Mouse (Mus musculus) embryonic facial prominence, embryonic 15.5 days (tissue): ENCODE results near the gene Ghrhr. TPM values are rescaled to one million over a fixed set of nuclear protein-coding genes. Genes with fewer than 3 reads are reported as not detected.

ENCODE experiments used
- ATAC-seq: fragments of 200-750 bp; cut with Nextera tagmentation; 2 replicates; pipeline ENCODE4 v1.8.0; 2017; ENCODE audit warnings: low read depth, moderate TSS enrichment; ENCODE audit not compliant: insufficient number of reproducible peaks, low FRiP score, low TSS enrichment
- H3K27ac ChIP-seq: fragments of 300-500 bp; sonication (generic); replicated peaks from 2 replicates; pipeline ENCODE4 v1.5.1; 2015; ENCODE audit warnings: mild to moderate bottlenecking, inconsistent platforms
- H3K27me3 ChIP-seq: fragments of 300-500 bp; sonication (generic); 2 replicates; pipeline ENCODE4 v1.6.1; 2015; ENCODE audit warnings: inconsistent platforms
- H3K36me3 ChIP-seq: fragments of 300-500 bp; sonication (generic); 2 replicates; pipeline ENCODE4 v1.6.1; 2015; ENCODE audit warnings: mild to moderate bottlenecking, inconsistent platforms
- H3K4me1 ChIP-seq: fragments of 300-500 bp; sonication (generic); 2 replicates; pipeline ENCODE4 v1.6.1; 2015; ENCODE audit warnings: inconsistent platforms
- H3K4me2 ChIP-seq: fragments of 300-500 bp; sonication (generic); replicated peaks from 2 replicates; pipeline ENCODE4 v1.6.1; 2015; ENCODE audit warnings: mild to moderate bottlenecking, inconsistent platforms
- H3K4me3 ChIP-seq: fragments of 300-500 bp; sonication (generic); replicated peaks from 2 replicates; pipeline ENCODE4 v1.5.1; 2015; ENCODE audit warnings: mild to moderate bottlenecking, inconsistent platforms
- H3K9ac ChIP-seq: fragments of 300-500 bp; sonication (generic); 2 replicates; pipeline ENCODE4 v1.6.1; 2015; ENCODE audit warnings: inconsistent platforms
- H3K9me3 ChIP-seq: fragments of 300-500 bp; sonication (generic); replicated peaks from 2 replicates; pipeline ENCODE4 v1.6.1; 2016; ENCODE audit warnings: inconsistent platforms
- WGBS: fragments of 180-500 bp; shearing (Covaris S2); methylation state at CpG from one replicate; pipeline ENCODE4 v1.1.7; 2015; 5-methylcytosine and 5-hydroxymethylcytosine counted together
- polyA plus RNA-seq: library from polyadenylated mRNA; unstranded; fragments of >200 nt; fragmentation: Nextera tagmentation; extraction: Ambion mirVana; gene quantifications from 2 replicates; pipeline ENCODE4 v1.2.1, GENCODE M21; 2015

The Ghrhr gene
- polyA plus RNA-seq, 1 experiment from 2014 or later, result not detected

GRCm38 (mm10) chr6:55377461-55377860 is 1.4 kb downstream of the Ghrhr start:
- Histone ChIP-seq H3K4me1 (peaks cover 4% of the 10 kb centered on the region; the same call in 1 of the 2 replicates), H3K9ac (no peak overlapping the region), H3K27ac (no peak overlapping the region), H3K9me3 (no peaks in the 10 kb centered on the region), H3K36me3 (no peaks in the 10 kb centered on the region), H3K4me3 (no peak overlapping the region), H3K27me3 (no peaks in the 10 kb centered on the region), H3K4me2 (no peak overlapping the region)
- 87% methylated on average over 4 of the region's 4 CpGs for WGBS
- no peak for ATAC-seq

DNA sequence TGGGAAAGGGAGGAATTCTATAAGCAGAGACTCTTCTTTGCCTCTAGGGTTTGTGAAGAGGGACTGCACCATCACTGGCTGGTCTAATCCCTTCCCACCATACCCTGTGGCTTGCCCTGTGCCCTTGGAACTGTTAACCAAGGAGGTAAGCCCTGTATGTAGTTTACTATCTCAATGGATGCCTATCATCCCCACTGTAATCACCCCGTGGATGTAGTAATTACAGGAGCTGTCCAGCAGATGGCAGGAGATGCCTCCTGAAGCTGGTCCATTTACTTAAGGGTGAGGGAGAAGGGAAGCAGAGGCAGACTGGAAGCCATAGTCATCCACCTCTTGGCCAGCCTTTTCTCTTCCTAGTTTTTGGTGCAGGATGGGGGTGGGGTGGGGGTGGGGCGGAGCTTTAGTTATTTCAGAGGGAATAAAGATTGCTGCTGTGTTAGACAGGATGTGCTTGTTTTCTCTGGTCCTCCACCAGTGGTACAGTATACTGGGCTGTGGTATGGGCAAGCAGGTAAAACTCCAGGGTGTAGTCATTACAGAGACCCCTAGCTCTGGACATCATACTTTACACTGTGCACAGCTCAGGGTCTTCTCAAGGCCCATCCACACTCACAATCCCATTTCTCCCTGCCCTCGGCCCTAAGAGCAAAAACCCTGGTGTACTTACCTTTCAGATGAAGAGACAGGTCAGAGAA is 3.7 kb downstream of the Ghrhr start:
- no peaks in the 10 kb centered on the region for H3K27me3 ChIP-seq
- H3K4me1 ChIP-seq, result peaks cover 4% of the 10 kb centered on the region; the same call in 1 of the 2 replicates
- H3K9ac ChIP-seq, result no peak overlapping the region
- ATAC-seq, result no peak
- H3K4me2 ChIP-seq, result no peak overlapping the region
- H3K36me3 ChIP-seq, result no peaks in the 10 kb centered on the region
- no peak overlapping the region for H3K4me3 ChIP-seq
- WGBS, result 38% methylated on average over 3 of the region's 3 CpGs
- no peaks in the 10 kb centered on the region for H3K9me3 ChIP-seq
- no peak overlapping the region for H3K27ac ChIP-seq

GRCm38 (mm10) chr6:55381966-55382365 is 5.9 kb downstream of the Ghrhr start:
- no peaks in the 10 kb centered on the region for H3K27me3 ChIP-seq
- no peaks in the 10 kb centered on the region for H3K36me3 ChIP-seq
- WGBS, result 78% methylated on average over 4 of the region's 4 CpGs
- H3K4me1 ChIP-seq, result no peaks in the 10 kb centered on the region
- no peaks in the 10 kb centered on the region for H3K9me3 ChIP-seq
- no peak overlapping the region for H3K27ac ChIP-seq
- no peak overlapping the region for H3K4me2 ChIP-seq
- H3K9ac ChIP-seq, result no peak overlapping the region
- no peak for ATAC-seq
- H3K4me3 ChIP-seq, result no peak overlapping the region

- 14% methylated on average over 1 of the region's 1 CpGs for WGBS
- H3K4me2 ChIP-seq, result no peak overlapping the region
- no peak overlapping the region for H3K9ac ChIP-seq
- no peak overlapping the region for H3K27ac ChIP-seq
- H3K9me3 ChIP-seq, result no peaks in the 10 kb centered on the region
- no peaks in the 10 kb centered on the region for H3K4me1 ChIP-seq
- no peaks in the 10 kb centered on the region for H3K36me3 ChIP-seq
- no peak overlapping the region for H3K4me3 ChIP-seq
- no peak for ATAC-seq
- no peaks in the 10 kb centered on the region for H3K27me3 ChIP-seq
Measured at GRCm38 (mm10) chr6:55383897-55384296, 7.8 kb downstream of the Ghrhr start.

DNA sequence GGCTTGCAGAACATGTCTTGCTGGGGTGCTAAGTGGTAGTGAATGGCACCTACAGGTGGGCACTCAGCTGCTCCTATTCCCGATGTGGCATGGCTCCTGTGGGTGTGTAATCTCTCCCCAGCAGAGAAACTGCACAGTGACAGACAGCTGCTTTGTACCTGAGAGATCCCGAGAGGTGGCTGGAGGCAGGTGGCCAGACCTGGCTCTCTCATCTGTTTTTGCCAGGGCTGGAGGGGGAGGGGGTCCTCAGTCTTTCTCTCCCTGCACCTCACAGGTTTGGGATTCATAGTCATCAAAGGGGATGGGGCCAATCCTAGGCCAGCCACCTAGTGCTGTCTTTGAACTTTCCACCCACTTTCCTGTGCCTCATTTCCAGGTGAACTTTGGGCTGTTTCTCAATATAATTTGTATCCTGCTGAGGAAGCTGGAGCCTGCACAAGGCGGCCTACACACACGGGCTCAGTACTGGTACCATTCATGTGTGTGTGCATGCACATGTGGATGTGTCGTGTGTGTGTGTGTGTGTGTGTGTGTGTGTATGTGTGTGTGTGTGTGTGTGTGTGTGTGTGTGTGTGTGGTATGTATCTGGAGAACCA is 8.4 kb downstream of the Ghrhr start:
- Histone ChIP-seq H3K27ac (no peak overlapping the region), H3K27me3 (0 out of 2 replicates have a peak, but pooled peaks cover under 1% of the 10 kb centered on the region), H3K4me1 (no peaks in the 10 kb centered on the region), H3K4me2 (no peak overlapping the region), H3K4me3 (no peak overlapping the region), H3K9ac (no peak overlapping the region), H3K36me3 (no peaks in the 10 kb centered on the region), H3K9me3 (no peaks in the 10 kb centered on the region)
- WGBS, result 78% methylated on average over 5 of the region's 5 CpGs
- no peak for ATAC-seq

DNA sequence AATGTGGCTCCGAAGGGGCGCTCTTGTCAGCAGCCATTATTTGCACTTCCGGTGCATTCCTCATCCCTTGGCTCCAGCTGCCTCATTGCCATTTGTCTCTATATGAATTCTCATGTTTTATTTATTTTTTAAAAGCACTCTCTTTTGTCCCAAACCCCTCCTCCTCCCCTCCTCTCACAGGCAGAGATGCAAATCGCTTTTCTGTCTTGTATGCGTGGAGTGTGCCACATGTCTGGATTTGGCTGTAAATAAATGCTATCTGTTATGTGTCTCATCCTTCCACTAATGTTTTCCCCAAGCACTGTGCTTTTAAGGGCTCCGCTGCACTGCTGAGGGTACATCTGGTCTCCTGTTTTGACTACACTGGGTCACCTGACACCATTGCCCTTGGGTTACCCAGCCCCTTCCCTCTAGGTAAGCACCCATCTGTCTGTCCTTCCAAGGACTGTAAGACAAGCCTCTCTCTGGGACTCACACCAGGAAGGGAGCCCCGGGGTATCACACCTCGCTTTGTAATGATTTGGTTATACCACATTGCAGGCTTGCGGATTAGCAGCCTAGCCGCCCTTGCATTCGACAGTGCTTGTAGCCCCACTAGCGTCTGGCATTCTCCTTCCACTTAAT is 12.6 kb downstream of the Ghrhr start:
- Histone ChIP-seq H3K36me3 (no peaks in the 10 kb centered on the region), H3K27ac (no peak overlapping the region), H3K27me3 (0 out of 2 replicates have a peak, but pooled peaks cover 7% of the 10 kb centered on the region), H3K9me3 (no peaks in the 10 kb centered on the region), H3K4me3 (no peak overlapping the region), H3K4me2 (no peak overlapping the region), H3K9ac (no peak overlapping the region), H3K4me1 (peaks cover 7% of the 10 kb centered on the region; the same call in 1 of the 2 replicates)
- whole genome bisulfite sequencing, result 32% methylated on average over 12 of the region's 12 CpGs
- peak; percentile 48; the same call in 1 of the 2 replicates for ATAC-seq

DNA sequence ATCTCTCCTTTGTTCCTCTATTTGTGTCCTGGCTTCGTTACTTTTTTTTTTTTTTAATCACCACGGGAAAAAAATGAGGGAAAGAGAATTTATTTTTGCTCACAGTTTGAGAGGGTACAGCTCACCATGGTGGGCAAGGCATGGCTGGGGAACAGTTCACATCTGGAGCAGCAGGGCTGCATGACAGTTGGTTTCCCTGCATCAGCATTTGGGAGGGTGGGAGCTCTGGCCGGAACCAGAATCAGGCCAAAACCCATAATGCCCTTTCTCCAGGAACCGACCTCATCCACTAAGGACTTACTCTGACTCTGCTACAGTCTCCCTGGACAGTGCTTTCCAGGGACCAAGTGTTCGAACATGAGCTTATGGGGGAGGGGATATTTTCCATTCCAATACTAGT is 13.2 kb downstream of the Ghrhr start:
- no peak overlapping the region for H3K9ac ChIP-seq

GRCm38 (mm10) chr6:55391814-55392213 is 15.7 kb downstream of the Ghrhr start:
- Histone ChIP-seq H3K4me1 (peaks cover 26% of the 10 kb centered on the region), H3K27me3 (0 out of 2 replicates have a peak, but pooled peaks cover 7% of the 10 kb centered on the region), H3K9me3 (no peaks in the 10 kb centered on the region), H3K27ac (no peak overlapping the region), H3K9ac (no peak overlapping the region), H3K36me3 (no peaks in the 10 kb centered on the region), H3K4me3 (no peak overlapping the region), H3K4me2 (no peak overlapping the region)
- 62% methylated on average over 4 of the region's 4 CpGs for WGBS
- no peak for ATAC-seq

More for the DNA sequence above, 13.2 kb downstream of the Ghrhr start:
- Histone ChIP-seq H3K27me3 (0 out of 2 replicates have a peak, but pooled peaks cover 7% of the 10 kb centered on the region), H3K27ac (no peak overlapping the region), H3K4me1 (peaks cover 7% of the 10 kb centered on the region; the same call in 1 of the 2 replicates), H3K9me3 (no peaks in the 10 kb centered on the region), H3K4me2 (no peak overlapping the region), H3K36me3 (no peaks in the 10 kb centered on the region), H3K4me3 (no peak overlapping the region)
- WGBS, result 69% methylated on average over 5 of the region's 5 CpGs
- no peak for ATAC-seq

- 17% methylated on average over 4 of the region's 4 CpGs for WGBS
Measured at GRCm38 (mm10) chr6:55392453-55392852, 16.4 kb downstream of the Ghrhr start.

DNA sequence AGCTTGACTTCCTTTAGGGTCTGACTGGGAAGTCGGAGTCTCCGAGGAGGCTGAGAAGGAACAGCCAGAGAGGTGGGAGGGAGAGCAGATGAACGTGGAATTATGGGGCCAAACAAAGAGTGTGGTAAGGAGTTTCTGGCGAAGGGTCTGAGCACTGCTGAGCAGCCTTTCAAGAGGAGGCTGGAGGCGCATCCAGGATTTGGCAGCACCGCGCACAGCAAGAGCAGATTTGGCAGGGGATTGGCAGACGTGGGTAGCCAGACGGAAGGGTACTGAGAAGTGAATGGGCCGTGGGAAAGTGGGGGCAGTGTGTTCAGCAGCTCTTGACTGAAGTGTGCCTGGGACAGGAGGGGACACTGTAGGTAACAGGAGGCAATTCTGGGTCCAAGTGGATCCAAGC is 18.8 kb downstream of the Ghrhr start:
- Histone ChIP-seq H3K27ac (no peak overlapping the region), H3K4me2 (no peak overlapping the region)
- WGBS, result 80% methylated on average over 10 of the region's 10 CpGs

More at GRCm38 (mm10) chr6:55392453-55392852, 16.4 kb downstream of the Ghrhr start:
- H3K9ac ChIP-seq, result no peak overlapping the region
- H3K4me2 ChIP-seq, result no peak overlapping the region
- no peak overlapping the region for H3K4me3 ChIP-seq
- H3K27me3 ChIP-seq, result 0 out of 2 replicates have a peak, but pooled peaks cover 7% of the 10 kb centered on the region
- no peaks in the 10 kb centered on the region for H3K9me3 ChIP-seq
- ATAC-seq, result no peak
- peaks cover 31% of the 10 kb centered on the region for H3K4me1 ChIP-seq
- H3K27ac ChIP-seq, result no peak overlapping the region
- H3K36me3 ChIP-seq, result no peaks in the 10 kb centered on the region

GRCm38 (mm10) chr6:55396176-55396575 is 20.1 kb downstream of the Ghrhr start:
- no peak overlapping the region for H3K9ac ChIP-seq
- peak overlapping the region; percentile 71 for H3K27ac ChIP-seq
- no peak overlapping the region for H3K4me3 ChIP-seq
- peaks cover 47% of the 10 kb centered on the region for H3K4me1 ChIP-seq
- H3K36me3 ChIP-seq, result no peaks in the 10 kb centered on the region
- H3K4me2 ChIP-seq, result peak overlapping the region; percentile 25
- WGBS, result 18% methylated on average over 3 of the region's 3 CpGs
- no peaks in the 10 kb centered on the region for H3K9me3 ChIP-seq
- peak; percentile 69 for ATAC-seq
- peaks cover 3% of the 10 kb centered on the region; the same call in 1 of the 2 replicates for H3K27me3 ChIP-seq

More for the DNA sequence above, 18.8 kb downstream of the Ghrhr start:
- 0 out of 2 replicates have a peak, but pooled peaks cover 2% of the 10 kb centered on the region for H3K27me3 ChIP-seq
- no peak overlapping the region for H3K9ac ChIP-seq
- no peaks in the 10 kb centered on the region for H3K36me3 ChIP-seq
- H3K9me3 ChIP-seq, result no peaks in the 10 kb centered on the region
- no peak overlapping the region for H3K4me3 ChIP-seq
- peaks cover 41% of the 10 kb centered on the region for H3K4me1 ChIP-seq
- ATAC-seq, result no peak
